Mouse (Mus musculus) midbrain, embryonic 16.5 days (tissue): ENCODE measurements around the gene Grk6. TPM values are rescaled to one million over a fixed set of nuclear protein-coding genes. Genes with fewer than 3 reads are reported as not detected.

Experiments
- ATAC-seq: fragments of 200-750 bp; cut with Nextera tagmentation; 2 replicates; pipeline ENCODE4 v1.8.0; 2017; ENCODE audit warnings: moderate TSS enrichment
- H3K27ac ChIP-seq: fragments of 300-500 bp; sonication (generic); 2 replicates; pipeline ENCODE4 v1.5.1; 2014; ENCODE audit warnings: mild to moderate bottlenecking, low read length, mixed read lengths
- H3K27me3 ChIP-seq: fragments of 300-500 bp; sonication (generic); 2 replicates; pipeline ENCODE4 v1.6.1; 2014; ENCODE audit warnings: low read depth, low read length, mixed read lengths; ENCODE audit not compliant: control insufficient read depth, insufficient read depth
- H3K36me3 ChIP-seq: fragments of 300-500 bp; sonication (generic); 2 replicates; pipeline ENCODE4 v1.6.1; 2014; ENCODE audit warnings: mild to moderate bottlenecking, low read length, moderate library complexity, mixed read lengths; ENCODE audit not compliant: control insufficient read depth, insufficient read depth
- H3K4me1 ChIP-seq: fragments of 300-500 bp; sonication (generic); 2 replicates; pipeline ENCODE4 v1.6.1; 2014; ENCODE audit warnings: mild to moderate bottlenecking, low read length, mixed read lengths; ENCODE audit not compliant: control insufficient read depth, insufficient read depth
- H3K4me2 ChIP-seq: fragments of 300-500 bp; sonication (generic); 2 replicates; pipeline ENCODE4 v1.6.1; 2014; ENCODE audit warnings: mild to moderate bottlenecking, low read length, mixed read lengths
- H3K4me3 ChIP-seq: fragments of 300-500 bp; sonication (generic); 2 replicates; pipeline ENCODE4 v1.5.1; 2014; ENCODE audit warnings: low read depth, mild to moderate bottlenecking, low read length, moderate library complexity, mixed read lengths
- H3K9ac ChIP-seq: fragments of 300-500 bp; sonication (generic); 2 replicates; pipeline ENCODE4 v1.6.1; 2014; ENCODE audit warnings: low read depth, low read length, mixed read lengths
- H3K9me3 ChIP-seq: fragments of 300-500 bp; sonication (generic); replicated peaks from 2 replicates; pipeline ENCODE4 v1.6.1; 2014; ENCODE audit warnings: mild to moderate bottlenecking, low read length, mixed read lengths; ENCODE audit not compliant: control insufficient read depth, poor library complexity, severe bottlenecking
- WGBS: fragments of 180-500 bp; shearing (Covaris S2); extraction: QIAGEN DNeasy Blood & Tissue Kit; methylation state at CpG from one replicate; pipeline ENCODE4 v1.1.7; 2014; 5-methylcytosine and 5-hydroxymethylcytosine counted together
- polyA plus RNA-seq: library from polyadenylated mRNA; unstranded; fragments of >200 nt; fragmentation: Nextera tagmentation; extraction: Ambion mirVana; gene quantifications from 2 replicates; pipeline ENCODE4 v1.2.1, GENCODE M21; 2015

Grk6 gene
- polyA plus RNA-seq, 1 experiment from 2014 or later: 28.3 TPM

DNA sequence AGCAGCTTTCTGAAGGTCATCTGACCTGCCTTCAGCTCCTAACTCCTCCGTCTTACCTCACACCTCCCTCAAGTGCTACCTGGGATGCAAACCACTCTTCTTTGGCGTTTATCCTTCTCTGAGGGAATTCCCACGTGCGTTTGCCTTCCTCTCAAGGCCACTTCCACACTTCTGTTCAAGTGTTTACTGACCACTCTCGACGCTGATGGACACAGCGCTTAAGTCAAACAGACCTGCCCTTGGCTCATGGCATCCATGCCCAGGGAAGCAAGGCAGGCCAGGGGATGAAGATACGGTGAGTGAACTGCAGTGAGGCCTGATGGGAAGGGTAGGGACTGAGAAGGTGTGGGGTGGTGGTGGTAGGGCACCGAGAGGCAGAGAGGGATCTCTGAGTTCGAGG lies 55.7 kb downstream of the Grk6 start:
- H3K4me2 ChIP-seq: no peak overlapping the region
- H3K4me1 ChIP-seq: peaks cover 11% of the 10 kb centered on the region
- no peaks in the 10 kb centered on the region for H3K27me3 ChIP-seq
- H3K9ac ChIP-seq: no peak overlapping the region
- H3K4me3 ChIP-seq: no peak overlapping the region
- peaks cover 18% of the 10 kb centered on the region for H3K36me3 ChIP-seq
- H3K9me3 ChIP-seq: no peaks in the 10 kb centered on the region
- H3K27ac ChIP-seq: no peak overlapping the region
- no peak for ATAC-seq
- 84% methylated on average over 10 of the region's 10 CpGs for WGBS

DNA sequence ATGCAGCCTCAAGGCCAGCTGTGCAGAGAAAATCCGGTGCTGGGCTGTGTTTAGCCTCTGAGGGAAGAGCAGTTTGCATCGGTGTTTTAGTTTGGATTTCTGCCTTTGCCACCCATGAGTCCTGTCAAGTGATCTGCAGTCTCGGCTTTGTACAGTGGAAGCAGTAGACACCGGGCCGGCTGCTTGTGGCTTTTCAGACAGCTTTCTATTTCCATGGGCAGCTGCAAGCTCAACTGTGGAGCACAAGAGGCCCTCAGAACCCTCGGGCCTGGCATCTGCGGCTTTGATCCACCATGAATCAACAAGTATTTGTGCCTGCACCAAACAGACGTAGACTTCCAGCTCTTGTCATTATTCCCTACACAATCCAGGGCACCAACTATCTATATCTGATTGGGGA lies 57.5 kb downstream of the Grk6 start:
- no peak overlapping the region for H3K4me2 ChIP-seq
- H3K36me3 ChIP-seq: peaks cover 29% of the 10 kb centered on the region
- no peak for ATAC-seq
- no peak overlapping the region for H3K9ac ChIP-seq
- WGBS: 88% methylated on average over 8 of the region's 8 CpGs
- H3K4me3 ChIP-seq: no peak overlapping the region
- H3K4me1 ChIP-seq: no peaks in the 10 kb centered on the region
- no peaks in the 10 kb centered on the region for H3K27me3 ChIP-seq
- H3K27ac ChIP-seq: no peak overlapping the region
- no peaks in the 10 kb centered on the region for H3K9me3 ChIP-seq

DNA sequence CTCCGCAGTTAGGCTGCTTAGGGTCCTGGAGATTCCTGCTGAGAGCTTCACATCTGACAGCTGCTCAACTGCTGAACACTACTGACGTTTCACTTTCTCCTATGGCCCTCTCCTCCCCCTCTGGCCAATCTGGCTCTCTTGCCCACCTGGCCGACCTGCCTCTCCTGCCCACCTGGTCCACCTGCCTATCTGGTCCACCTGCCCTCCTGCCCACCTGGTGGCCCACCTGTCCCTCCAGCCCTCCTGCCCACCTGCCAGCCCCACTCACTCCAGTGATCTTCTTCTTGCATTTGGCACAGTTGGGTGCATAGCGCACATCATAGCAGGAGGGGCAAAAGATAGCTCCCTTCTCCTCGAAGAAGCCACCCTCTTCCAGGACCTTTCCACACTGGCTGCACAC lies 59.5 kb downstream of the Grk6 start:
- H3K4me3 ChIP-seq: no peak overlapping the region
- H3K27ac ChIP-seq: no peak overlapping the region
- no peak for ATAC-seq
- no peak overlapping the region for H3K4me2 ChIP-seq
- 84% methylated on average over 5 of the region's 5 CpGs for WGBS
- H3K9me3 ChIP-seq: no peaks in the 10 kb centered on the region
- no peak overlapping the region for H3K9ac ChIP-seq
- peaks cover 41% of the 10 kb centered on the region for H3K36me3 ChIP-seq
- no peaks in the 10 kb centered on the region for H3K4me1 ChIP-seq
- no peaks in the 10 kb centered on the region for H3K27me3 ChIP-seq

DNA sequence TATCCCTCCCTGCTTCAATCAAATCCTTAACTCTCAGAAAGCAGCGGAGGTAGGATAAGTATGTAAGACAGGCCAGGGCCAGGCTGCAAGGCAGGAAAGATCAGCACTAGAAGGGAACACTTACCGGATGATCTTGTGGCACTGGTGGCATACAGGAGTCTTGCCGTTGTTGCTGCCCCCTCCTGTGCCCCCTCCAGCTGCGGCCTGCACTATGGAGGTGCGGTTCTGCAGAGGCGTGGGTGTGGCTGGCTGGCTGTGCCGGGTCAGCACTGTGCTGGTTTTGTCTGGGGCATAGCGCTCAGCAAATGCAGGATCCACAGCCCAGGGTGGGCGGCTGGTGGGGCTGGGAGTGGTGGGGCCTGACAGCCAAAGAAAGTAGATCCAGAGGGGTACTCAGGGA lies 60.9 kb downstream of the Grk6 start:
- H3K36me3 ChIP-seq: peaks cover 43% of the 10 kb centered on the region
- 96% methylated on average over 9 of the region's 9 CpGs for WGBS
- H3K4me1 ChIP-seq: peaks cover 7% of the 10 kb centered on the region
- H3K27ac ChIP-seq: no peak overlapping the region
- H3K4me2 ChIP-seq: no peak overlapping the region
- no peak overlapping the region for H3K4me3 ChIP-seq
- H3K9me3 ChIP-seq: no peaks in the 10 kb centered on the region
- H3K27me3 ChIP-seq: no peaks in the 10 kb centered on the region
- no peak for ATAC-seq
- no peak overlapping the region for H3K9ac ChIP-seq

DNA sequence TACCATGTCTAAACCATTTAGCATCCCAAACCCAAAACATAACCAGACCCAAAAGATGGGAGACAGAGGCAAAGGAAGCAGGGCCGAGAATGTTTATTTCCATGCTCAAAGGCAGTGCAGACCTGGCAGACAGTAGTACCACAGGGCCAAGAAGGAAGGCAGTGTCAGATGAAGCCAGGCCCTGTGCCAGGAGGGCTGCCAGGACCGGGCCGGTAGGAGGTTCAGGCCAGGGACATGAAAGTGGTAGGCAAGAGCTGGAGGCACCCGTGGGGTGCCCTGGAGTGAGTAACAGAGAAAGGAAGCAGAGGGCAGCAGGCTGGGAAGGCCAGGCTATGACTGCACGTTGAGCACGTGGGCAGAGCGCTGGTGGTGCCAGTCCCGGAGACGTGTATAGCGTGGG lies 61.8 kb downstream of the Grk6 start:
- H3K27ac ChIP-seq: no peak overlapping the region
- ATAC-seq: no peak
- H3K27me3 ChIP-seq: no peaks in the 10 kb centered on the region
- H3K9me3 ChIP-seq: no peaks in the 10 kb centered on the region
- no peak overlapping the region for H3K9ac ChIP-seq
- H3K4me3 ChIP-seq: no peak overlapping the region
- H3K4me2 ChIP-seq: no peak overlapping the region
- peaks cover 43% of the 10 kb centered on the region for H3K36me3 ChIP-seq
- H3K4me1 ChIP-seq: peaks cover 16% of the 10 kb centered on the region
- WGBS: 95% methylated on average over 10 of the region's 10 CpGs

- Histone ChIP-seq H3K9me3 (no peaks in the 10 kb centered on the region), H3K4me2 (no peak overlapping the region), H3K27me3 (no peaks in the 10 kb centered on the region), H3K4me3 (no peak overlapping the region), H3K36me3 (peaks cover 38% of the 10 kb centered on the region), H3K27ac (no peak overlapping the region), H3K4me1 (peaks cover 23% of the 10 kb centered on the region), H3K9ac (no peak overlapping the region)
- WGBS: 59% methylated on average over 11 of the region's 11 CpGs
- ATAC-seq: no peak
Observed at GRCm38 (mm10) chr13:55507877-55508276, 63.0 kb downstream of the Grk6 start.

DNA sequence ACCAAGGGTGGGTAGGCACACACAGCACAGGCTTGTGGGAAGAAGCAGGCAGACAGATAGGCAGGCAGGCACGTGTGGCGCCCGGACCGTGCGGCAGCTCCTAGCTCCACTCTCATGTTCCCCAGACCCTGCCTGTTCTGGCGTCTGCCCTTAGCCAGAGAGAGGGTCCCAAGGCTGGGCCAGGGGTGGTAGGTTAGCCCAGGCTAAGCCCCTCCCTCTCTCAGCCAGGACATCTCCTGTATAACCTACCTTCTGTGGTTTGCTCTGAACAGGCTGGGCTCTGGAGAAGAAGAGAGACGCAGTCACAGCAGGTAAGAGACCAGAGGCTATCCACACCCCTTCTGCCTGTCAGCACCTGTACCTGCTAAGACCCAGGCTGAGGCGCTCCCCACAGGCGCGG lies 63.7 kb downstream of the Grk6 start:
- Histone ChIP-seq H3K27me3 (no peaks in the 10 kb centered on the region), H3K27ac (no peak overlapping the region), H3K36me3 (peaks cover 33% of the 10 kb centered on the region), H3K9ac (no peak overlapping the region), H3K4me2 (no peak overlapping the region), H3K4me1 (peaks cover 23% of the 10 kb centered on the region), H3K4me3 (no peak overlapping the region), H3K9me3 (no peaks in the 10 kb centered on the region)
- WGBS: 96% methylated on average over 10 of the region's 10 CpGs
- ATAC-seq: no peak

GRCm38 (mm10) chr13:55510332-55510667 lies 65.4 kb downstream of the Grk6 start:
- no peak for ATAC-seq
- Histone ChIP-seq H3K4me2 (no peak overlapping the region), H3K4me3 (no peak overlapping the region), H3K4me1 (peaks cover 27% of the 10 kb centered on the region), H3K9ac (peak overlapping the region; percentile 3; the same call in 1 of the 2 replicates), H3K27ac (peak overlapping the region; percentile 42), H3K27me3 (no peaks in the 10 kb centered on the region), H3K9me3 (no peaks in the 10 kb centered on the region), H3K36me3 (peaks cover 30% of the 10 kb centered on the region)
- WGBS: 34% methylated on average over 3 of the region's 3 CpGs
